Mouse (Mus musculus) cerebellum, adult 2 months (tissue): ENCODE data around the gene Sf1.

Experiments used
- CTCF ChIP-seq: fragments of 200-500 bp; IDR thresholded peaks from 2 replicates; pipeline ENCODE4 v1.5.1; 2011; ENCODE audit warnings: low read depth, mild to moderate bottlenecking, control low read depth, low read length, moderate library complexity, borderline replicate concordance; ENCODE audit not compliant: insufficient read depth
- POLR2A ChIP-seq: fragments of 200-500 bp; IDR thresholded peaks from 2 replicates; pipeline ENCODE4 v1.6.1; 2011; ENCODE audit warnings: low read length, control low read depth, borderline replicate concordance; ENCODE audit not compliant: insufficient read depth

DNA sequence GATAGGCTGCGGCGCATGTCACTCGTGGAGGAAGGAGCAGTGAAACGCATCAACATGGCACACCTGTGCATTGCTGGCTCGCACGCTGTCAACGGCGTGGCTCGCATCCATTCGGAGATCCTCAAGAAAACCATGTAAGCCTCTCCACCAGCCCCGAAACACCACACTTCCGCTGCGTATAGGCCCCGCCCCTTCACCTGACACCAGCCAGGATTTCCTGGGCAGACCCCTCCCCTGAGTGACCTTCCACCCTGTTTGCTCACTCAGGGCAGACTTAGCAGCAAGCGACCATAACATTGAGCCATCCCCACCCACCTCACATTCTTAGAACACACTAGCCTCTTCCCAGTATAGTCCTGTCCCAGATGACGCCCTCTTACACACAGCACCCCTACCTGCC is 26.3 kb downstream of the Sf1 start:
- no peak for TF ChIP-seq POLR2A
- TF ChIP-seq CTCF = no peak
